Mouse (Mus musculus) MEL (cell line): ENCODE measurements at regions not wholly inside any gene's neighbourhood (a gene's known extent, or its start where the extent isn't known, plus 50 kb on each side); places are given as distances from the start of the nearest gene placed in this dataset.

Experiments
- CTCF ChIP-seq, 3 experiments: IDR thresholded peaks in 2 of 3; conservative IDR thresholded peaks in 1 of 3; 2 replicates each; pipeline ENCODE4 v1.5.1; 2011 to 2012; ENCODE audit warnings: low read length in 3 of 3, low read depth in 2 of 3, mild to moderate bottlenecking in 2 of 3, improper control_type of control experiment in 1 of 3, inconsistent platforms in 1 of 3, mixed read lengths in 1 of 3, moderate library complexity in 1 of 3; ENCODE audit not compliant: control insufficient read depth in 1 of 3, insufficient read depth in 1 of 3, poor library complexity in 1 of 3, severe bottlenecking in 1 of 3
- EP300 ChIP-seq, 2 experiments: IDR thresholded peaks; 2 replicates each; pipeline ENCODE4 v1.6.1; 2011; ENCODE audit warnings: improper control_type of control experiment in 2 of 2, low read length in 2 of 2, low read depth in 1 of 2, mild to moderate bottlenecking in 1 of 2
- MAFK ChIP-seq: IDR thresholded peaks from 2 replicates; pipeline ENCODE4 v1.6.1; 2011; ENCODE audit warnings: low read depth, mild to moderate bottlenecking, low read length, improper control_type of control experiment, borderline replicate concordance
- MYC ChIP-seq: IDR thresholded peaks from 2 replicates; pipeline ENCODE4 v1.6.1; 2011; ENCODE audit warnings: low read depth, mild to moderate bottlenecking, low read length, improper control_type of control experiment, moderate library complexity
- NELFE ChIP-seq: IDR thresholded peaks from 2 replicates; pipeline ENCODE4 v1.6.1; 2011; ENCODE audit warnings: low read depth, low read length, improper control_type of control experiment
- NRF1 ChIP-seq: IDR thresholded peaks from 2 replicates; pipeline ENCODE4 v1.6.1; 2014; ENCODE audit warnings: low read depth, mild to moderate bottlenecking, inconsistent platforms, low read length, improper control_type of control experiment, moderate library complexity; ENCODE audit not compliant: poor library complexity, insufficient read depth, severe bottlenecking
- POLR2A ChIP-seq, 2 experiments: IDR thresholded peaks; 2 replicates each; pipeline ENCODE4 v1.6.1; 2011 to 2012; ENCODE audit warnings: low read length in 2 of 2, mild to moderate bottlenecking in 2 of 2, control low read depth in 1 of 2, improper control_type of control experiment in 1 of 2, low read depth in 1 of 2, moderate library complexity in 1 of 2; ENCODE audit not compliant: control insufficient read depth in 1 of 2, insufficient read depth in 1 of 2, poor library complexity in 1 of 2
- USF1 ChIP-seq: IDR thresholded peaks from 2 replicates; pipeline ENCODE4 v1.6.1; 2014; ENCODE audit warnings: low read depth, mild to moderate bottlenecking, inconsistent platforms, low read length, improper control_type of control experiment, moderate library complexity
- ZNF384 ChIP-seq: IDR thresholded peaks from 2 replicates; pipeline ENCODE4 v1.6.1; 2012; ENCODE audit warnings: low read depth, mild to moderate bottlenecking, inconsistent platforms, low read length, improper control_type of control experiment

DNA sequence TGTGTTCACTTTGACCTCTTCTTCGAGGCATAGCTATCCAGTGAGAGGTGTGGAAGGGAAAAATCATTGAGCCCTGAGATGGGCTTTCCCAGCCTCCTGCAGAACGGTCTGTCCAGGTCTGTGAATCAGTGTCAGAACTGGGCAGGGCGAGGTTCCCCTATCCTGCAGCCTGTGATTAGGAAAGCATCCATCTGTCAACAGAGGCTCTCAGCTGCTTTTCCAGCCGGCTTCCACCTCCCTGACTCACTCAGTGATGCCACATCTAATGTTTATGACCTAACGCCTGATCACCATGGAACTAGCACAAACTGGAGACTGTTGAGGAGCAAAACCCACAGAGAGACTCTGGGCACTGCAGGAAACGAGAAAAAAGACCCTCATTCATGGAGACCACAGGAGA, 148.1 kb upstream of the Ccn2 start:
- TF ChIP-seq MAFK (no peak), CTCF (IDR thresholded peaks at IDR 0.05 in 2 of 3, conservative IDR thresholded peaks at IDR 0.05 in 1 of 3; ENCODE audit: control insufficient read depth in 1 of 3, insufficient read depth in 1 of 3, low read depth in 2 of 3, low read length in 3 of 3, poor library complexity in 1 of 3, severe bottlenecking in 1 of 3) (no peak), ZNF384 (no peak), NELFE (no peak), MYC (no peak), POLR2A (IDR thresholded peaks at IDR 0.05; ENCODE audit: control insufficient read depth in 1 of 2, insufficient read depth in 1 of 2, low read depth in 1 of 2, low read length in 2 of 2, poor library complexity in 1 of 2) (no peak), USF1 (no peak), EP300 (IDR thresholded peaks at IDR 0.05; ENCODE audit: low read depth in 1 of 2, low read length in 2 of 2) (no peak), NRF1 (no peak)
